Mouse (Mus musculus) T-cell, adult 66 days (primary cell): ENCODE measurements around the gene Gm12248. TPM values are rescaled to one million over a fixed set of nuclear protein-coding genes. Genes with fewer than 3 reads are reported as not detected.

Experiments
- total RNA-seq, 2 experiments: library from RNA; stranded (reverse); gene quantifications; 3 replicates in 1 of 2; 4 replicates in 1 of 2; pipeline ENCODE4 v1.2.4; 2023

The Gm12248 gene
- total RNA-seq, result not detected

GRCm38 (mm10) chr11:58093021-58093528 is at the start of gene Gm12248:
TSS of gene Gm12248 (minus strand) at chr11:58093134.

DNA sequence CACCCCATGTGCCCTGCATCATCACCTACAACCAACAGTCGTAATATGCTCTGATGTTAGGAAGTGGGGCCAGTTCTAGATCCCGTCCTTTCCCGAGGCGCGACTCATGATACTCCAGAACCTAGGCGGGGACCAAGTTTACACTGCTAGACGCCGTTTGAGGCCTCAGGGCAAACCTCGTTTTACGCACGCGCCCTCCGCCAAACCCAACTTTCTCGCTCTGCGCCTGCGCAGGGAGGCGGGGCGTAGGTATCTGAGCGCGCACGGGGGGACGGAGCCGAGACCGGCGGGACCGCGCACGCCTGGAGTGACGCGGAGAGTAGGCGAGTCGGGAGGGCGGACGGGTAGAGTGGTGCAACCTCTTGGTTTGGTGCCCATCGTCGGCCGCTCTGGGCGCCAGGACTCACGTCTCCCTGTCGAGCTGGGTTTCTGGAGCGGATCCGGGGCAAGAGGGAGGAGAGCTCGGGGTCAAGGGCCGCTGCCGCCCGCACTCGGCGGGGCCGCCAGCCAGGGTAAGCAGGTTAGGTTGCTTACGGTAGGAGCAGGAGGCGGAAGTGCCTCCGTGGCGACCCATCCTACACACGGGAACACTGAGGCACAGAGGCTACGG is 10.9 kb upstream of the Gm12248 start, which contains the start of gene Cnot8:
Gene Cnot8 (plus strand): TSS at position 457 of the 610 bp plus-strand sequence.

Other genes with a start within 250 kb of the Gm12248 start
- 100 to 1,000 TPM; 120 to 125 TPM for gene Larp1, start 84.1 kb downstream of the Gm12248 start, total RNA-seq
- gene Cnot8, start 11.0 kb upstream of the Gm12248 start, total RNA-seq, result 10 to 100 TPM; 49.9 to 54.8 TPM
- 10 to 100 TPM; 19.7 to 23.0 TPM for gene Gemin5, start 75.4 kb upstream of the Gm12248 start, total RNA-seq
- 10 to 100 TPM; 25.8 to 27.0 TPM for gene Mrpl22, start 78.5 kb upstream of the Gm12248 start, total RNA-seq
- gene Igtp, start 106.4 kb upstream of the Gm12248 start, total RNA-seq, result 100 to 1,000 TPM in 1 of 2 experiments, 10 to 100 TPM in 1; 92.1 to 120 TPM
- 10 to 100 TPM; 23.2 to 28.0 TPM for gene Irgm2, start 106.5 kb upstream of the Gm12248 start, total RNA-seq
- not detected for gene 4930438A08Rik, start 181.7 kb upstream of the Gm12248 start, total RNA-seq
- 10 to 100 TPM; 30.4 to 32.7 TPM for gene Zfp692, start 213.9 kb upstream of the Gm12248 start, total RNA-seq
- gene Zfp672, start 237.2 kb upstream of the Gm12248 start, total RNA-seq, result 10 to 100 TPM; 37.8 to 39.5 TPM
- gene Sh3bp5l, start 237.6 kb upstream of the Gm12248 start, total RNA-seq, result 10 to 100 TPM; 29.4 to 38.2 TPM